Mouse (Mus musculus): ENCODE results near the gene Mbl2. TPM values are rescaled to one million over a fixed set of nuclear protein-coding genes. Genes with fewer than 3 reads are reported as not detected.

Mbl2 gene
- polyA plus RNA-seq (2012; rRNA removed): 0.22 and 0.85 TPM in 2 replicates

GRCm38 (mm10) chr19:30232691-30233090, at the start of gene Mbl2:
Gene Mbl2 (plus strand): TSS chr19:30232942.
- 89% methylated on average over 3 of the region's 3 CpGs for WGBS
- TF ChIP-seq CTCF (IDR thresholded peaks at IDR 0.05; ENCODE audit: borderline replicate concordance, control insufficient read depth, extremely low read depth, insufficient read depth, low read length, poor library complexity) (no peak), POLR2A (IDR thresholded peaks at IDR 0.05; ENCODE audit: control insufficient read depth, extremely low read depth, insufficient read depth, low read length, poor library complexity) (no peak)
- no peak for DNase-seq

GRCm38 (mm10) chr19:30185536-30185935, 47.2 kb upstream of the Mbl2 start:
- Histone ChIP-seq H3K27ac (ENCODE audit: control insufficient read depth, insufficient read depth, low read length) (no peak overlapping the region), H3K4me3 (ENCODE audit: control insufficient read depth, insufficient read depth, low read length) (no peak overlapping the region), H3K27me3 (ENCODE audit: control insufficient read depth, insufficient read depth, low read length) (no peaks in the 10 kb centered on the region), H3K4me1 (replicated peaks; ENCODE audit: control insufficient read depth, insufficient read depth, low read length) (no peaks in the 10 kb centered on the region), H3K36me3 (ENCODE audit: control insufficient read depth, insufficient read depth, low read length) (no peaks in the 10 kb centered on the region)
- WGBS: 87% methylated on average over 2 of the region's 2 CpGs
- TF ChIP-seq POLR2A (IDR thresholded peaks at IDR 0.05; ENCODE audit: control insufficient read depth, extremely low read depth, insufficient read depth, low read length, poor library complexity) (no peak), CTCF (IDR thresholded peaks at IDR 0.05; ENCODE audit: borderline replicate concordance, control insufficient read depth, extremely low read depth, insufficient read depth, low read length, poor library complexity) (no peak)
- DNase-seq: no peak

More at GRCm38 (mm10) chr19:30232691-30233090, at the start of gene Mbl2:
- H3K4me1 ChIP-seq (replicated peaks; ENCODE audit: control insufficient read depth, insufficient read depth, low read length): no peaks in the 10 kb centered on the region
- H3K36me3 ChIP-seq (ENCODE audit: control insufficient read depth, insufficient read depth, low read length): no peaks in the 10 kb centered on the region
- no peak within 1 kb of the TSS for H3K27ac ChIP-seq (ENCODE audit: control insufficient read depth, insufficient read depth, low read length)
- no peaks in the 10 kb centered on the region; the same call in 1 of the 2 replicates for H3K27me3 ChIP-seq (ENCODE audit: control insufficient read depth, insufficient read depth, low read length)
- H3K4me3 ChIP-seq (ENCODE audit: control insufficient read depth, insufficient read depth, low read length): no peak within 1 kb of the TSS

GRCm38 (mm10) chr19:30187232-30187631, 45.5 kb upstream of the Mbl2 start:
- no peaks in the 10 kb centered on the region for H3K27me3 ChIP-seq (ENCODE audit: control insufficient read depth, insufficient read depth, low read length)
- H3K4me1 ChIP-seq (replicated peaks; ENCODE audit: control insufficient read depth, insufficient read depth, low read length): no peaks in the 10 kb centered on the region
- 94% methylated on average over 2 of the region's 2 CpGs for WGBS
- TF ChIP-seq POLR2A (IDR thresholded peaks at IDR 0.05; ENCODE audit: control insufficient read depth, extremely low read depth, insufficient read depth, low read length, poor library complexity): no peak
- no peak for TF ChIP-seq CTCF (IDR thresholded peaks at IDR 0.05; ENCODE audit: borderline replicate concordance, control insufficient read depth, extremely low read depth, insufficient read depth, low read length, poor library complexity)
- no peak overlapping the region for H3K27ac ChIP-seq (ENCODE audit: control insufficient read depth, insufficient read depth, low read length)
- no peak overlapping the region for H3K4me3 ChIP-seq (ENCODE audit: control insufficient read depth, insufficient read depth, low read length)
- no peak for DNase-seq
- H3K36me3 ChIP-seq (ENCODE audit: control insufficient read depth, insufficient read depth, low read length): no peaks in the 10 kb centered on the region

- H3K27ac ChIP-seq (ENCODE audit: control insufficient read depth, insufficient read depth, low read length): no peak overlapping the region
- no peaks in the 10 kb centered on the region for H3K4me1 ChIP-seq (replicated peaks; ENCODE audit: control insufficient read depth, insufficient read depth, low read length)
- no peaks in the 10 kb centered on the region for H3K36me3 ChIP-seq (ENCODE audit: control insufficient read depth, insufficient read depth, low read length)
- TF ChIP-seq CTCF (IDR thresholded peaks at IDR 0.05; ENCODE audit: borderline replicate concordance, control insufficient read depth, extremely low read depth, insufficient read depth, low read length, poor library complexity) (no peak), POLR2A (IDR thresholded peaks at IDR 0.05; ENCODE audit: control insufficient read depth, extremely low read depth, insufficient read depth, low read length, poor library complexity) (no peak)
- H3K27me3 ChIP-seq (ENCODE audit: control insufficient read depth, insufficient read depth, low read length): no peaks in the 10 kb centered on the region
- no peak overlapping the region for H3K4me3 ChIP-seq (ENCODE audit: control insufficient read depth, insufficient read depth, low read length)
- 86% methylated on average over 6 of the region's 6 CpGs for WGBS
- DNase-seq: no peak
Measured at GRCm38 (mm10) chr19:30194999-30195398, 37.7 kb upstream of the Mbl2 start.

GRCm38 (mm10) chr19:30202177-30202576, 30.6 kb upstream of the Mbl2 start:
- Histone ChIP-seq H3K36me3 (ENCODE audit: control insufficient read depth, insufficient read depth, low read length) (no peaks in the 10 kb centered on the region), H3K27me3 (ENCODE audit: control insufficient read depth, insufficient read depth, low read length) (no peaks in the 10 kb centered on the region), H3K27ac (ENCODE audit: control insufficient read depth, insufficient read depth, low read length) (no peak overlapping the region), H3K4me1 (replicated peaks; ENCODE audit: control insufficient read depth, insufficient read depth, low read length) (no peaks in the 10 kb centered on the region), H3K4me3 (ENCODE audit: control insufficient read depth, insufficient read depth, low read length) (no peak overlapping the region)
- no peak for TF ChIP-seq CTCF (IDR thresholded peaks at IDR 0.05; ENCODE audit: borderline replicate concordance, control insufficient read depth, extremely low read depth, insufficient read depth, low read length, poor library complexity)
- TF ChIP-seq POLR2A (IDR thresholded peaks at IDR 0.05; ENCODE audit: control insufficient read depth, extremely low read depth, insufficient read depth, low read length, poor library complexity): no peak
- no peak for DNase-seq
- 94% methylated on average over 7 of the region's 7 CpGs for WGBS

- peak; percentile 14 for DNase-seq
- H3K27me3 ChIP-seq (ENCODE audit: control insufficient read depth, insufficient read depth, low read length): no peaks in the 10 kb centered on the region
- no peaks in the 10 kb centered on the region for H3K4me1 ChIP-seq (replicated peaks; ENCODE audit: control insufficient read depth, insufficient read depth, low read length)
- 22% methylated on average over 12 of the region's 12 CpGs for WGBS
- no peaks in the 10 kb centered on the region for H3K36me3 ChIP-seq (ENCODE audit: control insufficient read depth, insufficient read depth, low read length)
- TF ChIP-seq POLR2A (IDR thresholded peaks at IDR 0.05; ENCODE audit: control insufficient read depth, extremely low read depth, insufficient read depth, low read length, poor library complexity) (no peak), CTCF (IDR thresholded peaks at IDR 0.05; ENCODE audit: borderline replicate concordance, control insufficient read depth, extremely low read depth, insufficient read depth, low read length, poor library complexity) (peak; percentile 14; the same call in 1 of the 2 replicates)
- H3K27ac ChIP-seq (ENCODE audit: control insufficient read depth, insufficient read depth, low read length): no peak overlapping the region
- no peak overlapping the region for H3K4me3 ChIP-seq (ENCODE audit: control insufficient read depth, insufficient read depth, low read length)
Measured at GRCm38 (mm10) chr19:30205159-30205816, 27.5 kb upstream of the Mbl2 start.
